Comparison of ENCODE assay signal across 18 mouse cellular contexts in the genomic region with DNA sequence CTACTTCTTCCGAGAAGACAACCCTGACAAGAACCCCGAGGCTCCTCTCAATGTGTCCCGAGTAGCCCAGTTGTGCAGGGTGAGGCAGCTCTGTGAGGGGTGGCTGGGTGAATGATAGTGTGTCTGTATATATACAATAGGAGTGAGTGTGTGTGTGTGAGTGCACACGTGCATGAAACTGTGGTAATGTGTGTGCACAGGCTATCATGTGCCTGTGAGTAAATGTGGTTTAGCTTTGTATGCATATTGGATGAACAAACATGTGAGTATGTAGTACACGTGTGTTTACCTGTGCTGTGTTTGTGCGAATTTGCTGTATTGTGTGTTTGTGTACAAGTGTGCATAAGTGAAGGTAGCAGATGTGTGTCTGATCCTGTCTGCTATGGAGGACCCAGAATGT. TPM values are rescaled to one million over a fixed set of nuclear protein-coding genes. Genes with fewer than 3 reads are reported as not detected.
"Had no signal": no experiment of that assay in that cellular context is flagged by ENCODE, and none has a peak within 500 bp of the region (broad histone marks: within the 10 kb centered on the region; RNA-seq: fewer than 3 reads in every experiment).

No protein-coding gene starts in this region.

- DNase-seq: kidney, adult 18-20 months; kidney, adult 9 months; kidney, postnatal 14 days; kidney, postnatal 4 days; layer of hippocampus, postnatal 36 days; liver; lung, adult 18-20 months; lung, postnatal 10 days; lung, postnatal 36 days had no signal

- H3K4me2 ChIP-seq: limb, embryonic 13.5 days; liver, embryonic 12.5 days; liver, embryonic 15.5 days; lung, embryonic 15.5 days; midbrain, embryonic 13.5 days had no signal

- H3K36me3 ChIP-seq: limb, embryonic 10.5 days; limb, embryonic 13.5 days; liver, embryonic 12.5 days; liver, embryonic 15.5 days; lung, embryonic 15.5 days; midbrain, embryonic 10.5 days had no signal

- H3K9ac ChIP-seq: limb, embryonic 13.5 days; liver, embryonic 12.5 days; liver, embryonic 15.5 days; lung, embryonic 15.5 days; midbrain, embryonic 13.5 days had no signal

- ATAC-seq: liver, embryonic 12.5 days; midbrain, embryonic 13.5 days; midbrain, embryonic 16.5 days had no signal

- H3K27me3 ChIP-seq: limb, embryonic 13.5 days; midbrain, embryonic 13.5 days had no signal

- H3K4me1 ChIP-seq: liver, embryonic 15.5 days had no signal

- H3K9me3 ChIP-seq: limb, embryonic 10.5 days; limb, embryonic 13.5 days; liver, embryonic 12.5 days; liver, embryonic 15.5 days; lung, embryonic 15.5 days; megakaryocyte, embryonic 14.5 days; midbrain, embryonic 10.5 days; midbrain, embryonic 13.5 days had no signal

- H3K27ac ChIP-seq: limb, embryonic 10.5 days; limb, embryonic 13.5 days; liver, embryonic 12.5 days; liver, embryonic 15.5 days; lung, embryonic 15.5 days; midbrain, embryonic 10.5 days; midbrain, embryonic 13.5 days had no signal

- H3K4me3 ChIP-seq: limb, embryonic 10.5 days; limb, embryonic 13.5 days; liver, embryonic 12.5 days; liver, embryonic 15.5 days; lung, embryonic 15.5 days; megakaryocyte, embryonic 14.5 days; midbrain, embryonic 10.5 days; midbrain, embryonic 13.5 days had no signal

RNA-seq across cellular contexts. Expression of a gene that starts 15.9 kb away (rescaled TPM):
- polyA plus RNA-seq: liver, embryonic 12.5 days; liver, embryonic 15.5 days had no signal
